Mouse (Mus musculus) heart, adult 2 months (tissue): Measurements from ENCODE around the gene Srsf5.

Experiments
- CTCF ChIP-seq: fragments of 200-600 bp; IDR thresholded peaks from 2 replicates; pipeline ENCODE4 v1.8.1; 2022; ENCODE audit warnings: antibody characterized with exemption, mild to moderate bottlenecking, moderate library complexity
- POLR2A ChIP-seq: fragments of 200-500 bp; IDR thresholded peaks from 2 replicates; pipeline ENCODE4 v1.6.1; 2011; ENCODE audit warnings: mild to moderate bottlenecking, low read depth, low read length, control low read depth; ENCODE audit not compliant: insufficient read depth

DNA sequence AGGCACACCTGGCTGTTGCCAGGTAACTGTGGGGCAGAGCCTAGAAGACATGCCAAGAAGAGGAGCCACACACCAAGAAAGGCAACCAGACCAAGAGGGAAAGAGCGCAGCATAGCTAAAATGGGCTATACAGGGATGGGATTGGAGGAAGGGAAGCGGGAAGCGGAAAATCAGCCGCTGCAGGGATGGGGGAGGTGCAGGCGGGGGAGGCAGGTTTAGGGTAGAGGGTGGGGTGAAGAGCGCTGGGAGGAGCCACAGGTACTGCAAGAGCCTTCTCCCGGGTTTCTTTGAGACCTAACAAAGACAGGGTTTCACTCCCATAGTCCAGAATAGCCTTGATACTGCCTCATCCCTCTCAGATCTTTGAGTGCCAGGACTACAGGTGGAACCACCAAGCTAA is 22.4 kb upstream of the Srsf5 start:
- TF ChIP-seq POLR2A (no peak), CTCF (no peak)
